Mouse (Mus musculus) midbrain, embryonic 14.5 days (tissue): ENCODE results near the gene Eral1. TPM values are rescaled to one million over a fixed set of nuclear protein-coding genes. Genes with fewer than 3 reads are reported as not detected.
A peak's percentile ranks its signal among the peaks of the same experiment; 100 is the strongest.
"Not testable (repeated sequence)": the region's sequence is repeated elsewhere in the genome, so short reads cannot be mapped to it uniquely, and the experiment has no call there.

Experiments used
- ATAC-seq: fragments of 200-750 bp; cut with Nextera tagmentation; 2 replicates; pipeline ENCODE4 v1.8.0; 2017; ENCODE audit warnings: moderate number of reproducible peaks, moderate library complexity; ENCODE audit not compliant: low FRiP score, low TSS enrichment
- DNase-seq: peaks from one replicate; pipeline ENCODE4 v3.0.0-alpha.2; 2015
- H3K27ac ChIP-seq: fragments of 300-500 bp; sonication (generic); replicated peaks from 2 replicates; pipeline ENCODE4 v1.5.1; 2014; ENCODE audit warnings: mild to moderate bottlenecking, low read depth, low read length, moderate library complexity
- H3K27me3 ChIP-seq: fragments of 300-500 bp; sonication (generic); 2 replicates; pipeline ENCODE4 v1.6.1; 2014; ENCODE audit warnings: low read length, control low read depth, mixed read lengths; ENCODE audit not compliant: control insufficient read depth, insufficient read depth
- H3K36me3 ChIP-seq: fragments of 300-500 bp; sonication (generic); 2 replicates; pipeline ENCODE4 v1.6.1; 2014; ENCODE audit warnings: low read length, control low read depth; ENCODE audit not compliant: control insufficient read depth, insufficient read depth
- H3K4me1 ChIP-seq: fragments of 300-500 bp; sonication (generic); 2 replicates; pipeline ENCODE4 v1.6.1; 2014; ENCODE audit warnings: mild to moderate bottlenecking, antibody characterized with exemption, low read length, control low read depth; ENCODE audit not compliant: control insufficient read depth, insufficient read depth
- H3K4me2 ChIP-seq: fragments of 300-500 bp; sonication (generic); 2 replicates; pipeline ENCODE4 v1.6.1; 2014; ENCODE audit warnings: mild to moderate bottlenecking, low read length, moderate library complexity
- H3K4me3 ChIP-seq: fragments of 300-500 bp; sonication (generic); replicated peaks from 2 replicates; pipeline ENCODE4 v1.5.1; 2014; ENCODE audit warnings: low read depth, low read length
- H3K9ac ChIP-seq: fragments of 300-500 bp; sonication (generic); replicated peaks from 2 replicates; pipeline ENCODE4 v1.6.1; 2014; ENCODE audit warnings: mild to moderate bottlenecking, low read length, moderate library complexity
- H3K9me3 ChIP-seq: fragments of 300-500 bp; sonication (generic); 2 replicates; pipeline ENCODE4 v1.6.1; 2016; ENCODE audit warnings: low read length, control low read depth, mixed read lengths; ENCODE audit not compliant: control insufficient read depth
- WGBS: fragments of 180-500 bp; shearing (Covaris S2); extraction: QIAGEN DNeasy Blood & Tissue Kit; methylation state at CpG from one replicate; pipeline ENCODE4 v1.1.7; 2014; 5-methylcytosine and 5-hydroxymethylcytosine counted together
- polyA plus RNA-seq: library from polyadenylated mRNA; unstranded; fragments of >200 nt; fragmentation: Nextera tagmentation; extraction: Ambion mirVana; gene quantifications from 2 replicates; pipeline ENCODE4 v1.2.1, GENCODE M21; 2014

Gene Eral1
- polyA plus RNA-seq, 1 experiment from 2014 or later: 35.8 TPM

GRCm38 (mm10) chr11:78059833-78060757 is 20.1 kb downstream of the Eral1 start:
- ATAC-seq (peak; percentile 43; the same call in 1 of the 2 replicates), DNase-seq (peak; percentile 80)
- no peaks in the 10 kb centered on the region for H3K4me1 ChIP-seq
- H3K4me2 ChIP-seq: no peak overlapping the region
- no peaks in the 10 kb centered on the region for H3K27me3 ChIP-seq
- no peak overlapping the region for H3K9ac ChIP-seq
- H3K4me3 ChIP-seq: no peak overlapping the region
- H3K36me3 ChIP-seq: peaks cover 54% of the 10 kb centered on the region
- no peak overlapping the region for H3K27ac ChIP-seq
- no peaks in the 10 kb centered on the region for H3K9me3 ChIP-seq
- 59% methylated on average over 9 of the region's 9 CpGs for WGBS

GRCm38 (mm10) chr11:78056946-78057345 is 23.2 kb downstream of the Eral1 start:
- no peak overlapping the region for H3K27ac ChIP-seq
- H3K4me1 ChIP-seq: no peaks in the 10 kb centered on the region
- ATAC-seq: no peak
- no peaks in the 10 kb centered on the region for H3K9me3 ChIP-seq
- H3K9ac ChIP-seq: no peak overlapping the region
- WGBS: 76% methylated on average over 8 of the region's 8 CpGs
- H3K4me3 ChIP-seq: no peak overlapping the region
- no peaks in the 10 kb centered on the region for H3K27me3 ChIP-seq
- no peak overlapping the region for H3K4me2 ChIP-seq
- peaks cover 80% of the 10 kb centered on the region for H3K36me3 ChIP-seq
- no peak for DNase-seq

GRCm38 (mm10) chr11:78053078-78053477 is 27.1 kb downstream of the Eral1 start:
- no peak for ATAC-seq
- Histone ChIP-seq H3K9ac (no peak overlapping the region), H3K9me3 (no peaks in the 10 kb centered on the region), H3K27ac (no peak overlapping the region), H3K4me3 (no peak overlapping the region), H3K36me3 (peaks cover 75% of the 10 kb centered on the region), H3K4me1 (no peaks in the 10 kb centered on the region), H3K27me3 (no peaks in the 10 kb centered on the region), H3K4me2 (no peak overlapping the region)
- DNase-seq: no peak
- whole genome bisulfite sequencing: 95% methylated on average over 8 of the region's 8 CpGs

GRCm38 (mm10) chr11:78048637-78049036 is 31.5 kb downstream of the Eral1 start:
- WGBS: 100% methylated on average over 3 of the region's 4 CpGs
- not testable (repeated sequence) for H3K9me3 ChIP-seq, H3K4me2 ChIP-seq, H3K4me3 ChIP-seq, ATAC-seq, H3K9ac ChIP-seq, DNase-seq, H3K27ac ChIP-seq, H3K4me1 ChIP-seq, H3K27me3 ChIP-seq
- peaks cover 31% of the 10 kb centered on the region for H3K36me3 ChIP-seq

GRCm38 (mm10) chr11:78044758-78045251 is 35.4 kb downstream of the Eral1 start:
- Histone ChIP-seq H3K4me3 (no peak overlapping the region), H3K27ac (no peak overlapping the region), H3K4me1 (no peaks in the 10 kb centered on the region), H3K36me3 (peaks cover 4% of the 10 kb centered on the region; the same call in 1 of the 2 replicates), H3K9me3 (no peaks in the 10 kb centered on the region), H3K27me3 (no peaks in the 10 kb centered on the region), H3K9ac (no peak overlapping the region), H3K4me2 (no peak overlapping the region)
- peak; percentile 19 for DNase-seq
- no peak for ATAC-seq
- WGBS: 87% methylated on average over 5 of the region's 5 CpGs

GRCm38 (mm10) chr11:78042290-78042870 is 37.8 kb downstream of the Eral1 start:
- ATAC-seq, H3K9me3 ChIP-seq, H3K27ac ChIP-seq, H3K4me2 ChIP-seq, H3K9ac ChIP-seq, DNase-seq, H3K36me3 ChIP-seq, H3K4me3 ChIP-seq, H3K27me3 ChIP-seq: not testable (repeated sequence)
- H3K4me1 ChIP-seq: peaks cover 11% of the 10 kb centered on the region; the same call in 1 of the 2 replicates
- 95% methylated on average over 4 of the region's 4 CpGs for WGBS

GRCm38 (mm10) chr11:78040878-78041277 is 39.3 kb downstream of the Eral1 start:
- H3K4me3 ChIP-seq: no peak overlapping the region
- 71% methylated on average over 2 of the region's 2 CpGs for WGBS
- 0 out of 2 replicates have a peak, but pooled peaks cover 7% of the 10 kb centered on the region for H3K36me3 ChIP-seq
- no peak for ATAC-seq
- H3K4me2 ChIP-seq: no peak overlapping the region
- H3K9ac ChIP-seq: no peak overlapping the region
- no peaks in the 10 kb centered on the region for H3K27me3 ChIP-seq
- H3K27ac ChIP-seq: no peak overlapping the region
- peaks cover 11% of the 10 kb centered on the region; the same call in 1 of the 2 replicates for H3K4me1 ChIP-seq
- H3K9me3 ChIP-seq: no peaks in the 10 kb centered on the region
- no peak for DNase-seq

- H3K9me3 ChIP-seq: no peaks in the 10 kb centered on the region
- DNase-seq: peak; percentile 87
- H3K4me1 ChIP-seq: peaks cover 19% of the 10 kb centered on the region
- peak; percentile 88 for ATAC-seq
- 2% methylated on average over 52 of the region's 55 CpGs for WGBS
- peak within 1 kb of the TSS; percentile 82 for H3K4me2 ChIP-seq
- 0 out of 2 replicates have a peak, but pooled peaks cover 12% of the 10 kb centered on the region for H3K36me3 ChIP-seq
- no peaks in the 10 kb centered on the region for H3K27me3 ChIP-seq
- peak within 1 kb of the TSS; percentile 88 for H3K4me3 ChIP-seq
- H3K27ac ChIP-seq: peak within 1 kb of the TSS; percentile 86
- peak within 1 kb of the TSS; percentile 94 for H3K9ac ChIP-seq
Observed at GRCm38 (mm10) chr11:78037831-78038752, 42.1 kb downstream of the Eral1 start, which contains the start of gene Flot2. Flot2 (plus strand) TSS chr11:78037931.
